Mouse (Mus musculus): ENCODE measurements around the gene Arhgef1. TPM values are rescaled to one million over a fixed set of nuclear protein-coding genes. Genes with fewer than 3 reads are reported as not detected.

Gene Arhgef1
- polyA plus RNA-seq, 1 experiment from 2014 or later, result 32.6 TPM

DNA sequence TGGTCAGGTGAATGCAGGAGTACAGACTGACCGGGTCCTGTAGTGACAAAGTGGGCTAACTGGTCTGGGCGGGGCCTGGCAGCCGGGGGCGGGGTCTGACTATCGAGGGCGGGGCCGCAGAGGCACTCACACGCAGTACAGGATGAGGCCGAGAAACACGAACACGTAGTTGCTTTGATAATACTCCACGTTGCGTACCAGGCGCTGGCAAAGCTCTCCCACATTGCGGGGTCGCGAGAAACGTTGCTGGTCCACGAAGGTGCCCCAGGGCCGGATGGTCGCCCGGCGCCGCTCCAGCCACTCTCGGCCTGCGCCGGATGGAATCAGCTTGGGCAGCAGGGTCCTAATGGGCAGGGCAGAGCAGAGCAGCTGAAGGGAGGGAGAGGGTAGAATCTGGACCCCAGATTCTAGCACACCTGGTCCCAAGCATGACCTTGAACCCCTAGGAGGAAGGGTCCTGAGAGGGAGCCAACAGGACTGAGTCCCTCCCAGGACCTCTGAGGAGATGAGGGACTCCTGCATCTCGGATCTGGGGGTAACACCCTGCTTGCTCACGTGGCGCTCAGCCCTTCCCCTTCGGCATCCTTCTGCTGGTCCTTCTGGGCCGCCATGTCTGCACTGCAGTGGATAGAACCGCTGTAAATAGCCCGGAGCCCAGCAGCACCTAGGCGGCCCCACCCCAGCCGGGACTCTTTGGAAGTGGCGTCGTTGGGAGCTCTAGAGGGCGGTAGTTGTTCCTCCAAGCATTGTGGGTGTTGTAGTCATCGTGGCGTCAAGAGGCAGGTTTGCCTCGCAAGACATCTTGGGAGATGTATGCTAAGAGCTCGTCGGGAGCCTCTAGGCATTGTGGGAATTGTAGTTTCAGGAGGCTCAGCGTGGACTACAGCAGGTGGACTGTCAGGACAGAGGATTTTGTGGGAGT lies 69.5 kb downstream of the Arhgef1 start, which contains the start of gene Rabac1:
Gene Rabac1, minus strand, starts transcription at position 783 of the 922 bp plus-strand sequence.
- H3K4me2 ChIP-seq (replicated peaks; ENCODE audit: low read depth), result peak within 1 kb of the TSS; percentile 83
- no peaks in the 10 kb centered on the region for H3K27me3 ChIP-seq (replicated peaks; ENCODE audit: control insufficient read depth, insufficient read depth, low read length)
- H3K4me3 ChIP-seq (ENCODE audit: low read depth, low read length), result peak within 1 kb of the TSS; percentile 72
- ATAC-seq, result peak; percentile 93
- under 1% methylated on average over 45 of the region's 45 CpGs for WGBS
- H3K9me3 ChIP-seq (ENCODE audit: control insufficient read depth), result no peaks in the 10 kb centered on the region
- TF ChIP-seq CTCF (IDR thresholded peaks at IDR 0.05; ENCODE audit: low read depth), result peak; percentile 76
- no peaks in the 10 kb centered on the region for H3K4me1 ChIP-seq (replicated peaks; ENCODE audit: control insufficient read depth, insufficient read depth, low read length)
- peak within 1 kb of the TSS; percentile 76 for H3K27ac ChIP-seq (ENCODE audit: low read depth, low read length)
- peaks cover 9% of the 10 kb centered on the region for H3K36me3 ChIP-seq (ENCODE audit: control insufficient read depth, insufficient read depth)
- H3K9ac ChIP-seq (ENCODE audit: low read depth, low read length), result peak within 1 kb of the TSS; percentile 67

DNA sequence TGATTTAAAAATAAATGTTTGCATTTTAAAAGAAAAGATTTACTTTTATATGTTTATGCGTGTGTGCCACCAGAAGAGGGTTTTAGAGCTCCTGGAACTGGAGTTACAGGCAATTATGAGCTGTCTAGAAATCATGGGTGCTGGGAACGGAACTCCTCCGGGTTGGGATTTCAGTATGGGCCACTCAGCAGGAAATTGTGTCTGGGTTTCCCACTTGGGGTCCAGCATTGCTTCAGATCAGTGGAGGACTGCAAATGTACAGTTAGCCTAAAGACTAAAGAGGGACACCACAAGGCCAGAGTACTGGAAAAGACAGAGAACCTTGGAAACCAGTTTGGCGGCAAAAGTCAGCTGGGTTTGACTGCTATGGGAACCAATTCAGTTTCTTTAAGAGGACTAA lies 70.5 kb downstream of the Arhgef1 start:
- Histone ChIP-seq H3K4me2 (replicated peaks; ENCODE audit: low read depth) (no peak overlapping the region), H3K9ac (ENCODE audit: low read depth, low read length) (no peak overlapping the region), H3K36me3 (ENCODE audit: control insufficient read depth, insufficient read depth) (peaks cover 9% of the 10 kb centered on the region), H3K27ac (ENCODE audit: low read depth, low read length) (no peak overlapping the region), H3K4me1 (replicated peaks; ENCODE audit: control insufficient read depth, insufficient read depth, low read length) (no peaks in the 10 kb centered on the region), H3K4me3 (ENCODE audit: low read depth, low read length) (no peak overlapping the region), H3K9me3 (ENCODE audit: control insufficient read depth) (no peaks in the 10 kb centered on the region), H3K27me3 (replicated peaks; ENCODE audit: control insufficient read depth, insufficient read depth, low read length) (no peaks in the 10 kb centered on the region)
- ATAC-seq, result no peak
- 84% methylated on average over 4 of the region's 4 CpGs for WGBS
- no peak for TF ChIP-seq CTCF (IDR thresholded peaks at IDR 0.05; ENCODE audit: low read depth)

DNA sequence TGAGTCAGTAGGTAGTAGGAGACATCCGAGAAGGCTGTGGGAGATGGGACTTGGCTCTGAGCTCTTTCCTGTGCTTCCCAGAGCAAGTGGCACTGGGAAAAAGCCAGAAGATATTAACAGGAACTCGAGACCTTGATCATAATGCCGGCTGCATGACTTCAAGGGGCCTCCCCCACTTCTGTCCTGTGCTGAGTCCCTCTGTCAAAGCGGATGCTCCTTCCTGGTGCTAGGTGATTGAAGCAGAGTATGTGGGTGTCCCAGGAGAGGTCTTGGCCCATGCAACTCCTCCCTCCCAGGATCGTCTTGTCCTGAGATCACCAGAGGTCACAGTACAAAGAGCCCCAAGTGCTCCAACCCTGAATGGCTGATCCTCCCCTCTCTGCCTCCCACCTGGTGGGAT lies 71.2 kb downstream of the Arhgef1 start:
- ATAC-seq, result no peak
- Histone ChIP-seq H3K36me3 (ENCODE audit: control insufficient read depth, insufficient read depth) (peaks cover 9% of the 10 kb centered on the region), H3K9me3 (ENCODE audit: control insufficient read depth) (no peaks in the 10 kb centered on the region), H3K9ac (ENCODE audit: low read depth, low read length) (no peak overlapping the region), H3K4me3 (ENCODE audit: low read depth, low read length) (no peak overlapping the region), H3K4me2 (replicated peaks; ENCODE audit: low read depth) (no peak overlapping the region), H3K27ac (ENCODE audit: low read depth, low read length) (no peak overlapping the region), H3K27me3 (replicated peaks; ENCODE audit: control insufficient read depth, insufficient read depth, low read length) (no peaks in the 10 kb centered on the region), H3K4me1 (replicated peaks; ENCODE audit: control insufficient read depth, insufficient read depth, low read length) (no peaks in the 10 kb centered on the region)
- 65% methylated on average over 5 of the region's 5 CpGs for WGBS
- TF ChIP-seq CTCF (IDR thresholded peaks at IDR 0.05; ENCODE audit: low read depth), result no peak

DNA sequence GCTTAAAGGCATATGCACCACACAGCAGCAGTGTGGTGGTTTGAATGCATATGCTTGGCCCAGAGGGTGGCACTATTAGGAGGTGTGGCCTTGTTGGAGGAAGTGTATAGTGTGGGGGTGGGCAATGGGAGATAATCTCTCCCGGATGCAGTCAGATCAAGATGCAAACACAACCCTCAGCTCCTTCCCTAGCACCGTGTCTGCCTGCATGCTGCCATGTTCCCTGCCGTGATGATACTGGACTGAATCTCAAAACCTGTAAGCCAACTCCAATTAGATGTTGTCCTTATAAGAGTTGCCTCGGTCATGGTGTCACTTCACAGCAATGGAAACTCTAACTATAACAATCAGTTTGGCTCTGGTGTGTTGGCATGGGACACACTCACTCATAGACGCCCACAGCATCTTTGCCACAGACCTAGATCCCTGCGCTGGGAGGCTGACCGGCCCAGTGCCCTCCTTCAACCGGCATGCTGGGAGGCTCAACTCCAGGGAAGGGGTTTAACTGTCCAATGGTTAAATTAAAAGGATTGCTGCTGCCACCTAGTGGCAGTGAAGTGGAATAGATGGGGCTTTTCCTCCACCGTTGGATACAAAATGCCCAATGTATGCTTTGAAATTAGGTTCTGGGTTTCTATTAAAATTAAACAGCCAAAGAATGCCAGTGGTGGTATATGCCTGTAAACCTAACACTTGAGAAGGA lies 72.3 kb downstream of the Arhgef1 start:
- Histone ChIP-seq H3K9me3 (ENCODE audit: control insufficient read depth) (no peaks in the 10 kb centered on the region), H3K27ac (ENCODE audit: low read depth, low read length) (no peak overlapping the region), H3K4me1 (replicated peaks; ENCODE audit: control insufficient read depth, insufficient read depth, low read length) (no peaks in the 10 kb centered on the region), H3K4me2 (replicated peaks; ENCODE audit: low read depth) (no peak overlapping the region), H3K9ac (ENCODE audit: low read depth, low read length) (no peak overlapping the region), H3K4me3 (ENCODE audit: low read depth, low read length) (no peak overlapping the region), H3K27me3 (replicated peaks; ENCODE audit: control insufficient read depth, insufficient read depth, low read length) (no peaks in the 10 kb centered on the region), H3K36me3 (ENCODE audit: control insufficient read depth, insufficient read depth) (peaks cover 5% of the 10 kb centered on the region; the same call in 1 of the 2 replicates)
- 33% methylated on average over 9 of the region's 9 CpGs for WGBS
- TF ChIP-seq CTCF (IDR thresholded peaks at IDR 0.05; ENCODE audit: low read depth), result peak; percentile 77
- ATAC-seq, result no peak

Small RNA genes lying within 50 kb of the gene (microRNA-seq; reads per million reads assigned to microRNA genes)
- not detected for gene Mir7046

Other genes starting within 250 kb of the Arhgef1 start
- not detected in 2 replicates for gene Tex101, start 226.2 kb upstream of the Arhgef1 start, polyA plus RNA-seq (2015; fragmentation: Nextera tagmentation; extraction: Ambion mirVana)
- not detected in 2 replicates for gene BC049730, start 193.7 kb upstream of the Arhgef1 start, polyA plus RNA-seq (2015; fragmentation: Nextera tagmentation; extraction: Ambion mirVana)
- gene Gm4763, start 176.0 kb upstream of the Arhgef1 start, polyA plus RNA-seq (2015; fragmentation: Nextera tagmentation; extraction: Ambion mirVana), result not detected in 2 replicates
- 0.69 and 1.1 TPM in 2 replicates for gene Cd177, start 142.6 kb upstream of the Arhgef1 start, polyA plus RNA-seq (2015; fragmentation: Nextera tagmentation; extraction: Ambion mirVana)
- gene Ceacam10, start 125.7 kb upstream of the Arhgef1 start, polyA plus RNA-seq (2015; fragmentation: Nextera tagmentation; extraction: Ambion mirVana), result 0.29 and 0.37 TPM in 2 replicates
- gene Gm9844, start 40.7 kb upstream of the Arhgef1 start, polyA plus RNA-seq (2015; fragmentation: Nextera tagmentation; extraction: Ambion mirVana), result 20.6 and 28.0 TPM in 2 replicates
- gene Lypd4, start 33.0 kb upstream of the Arhgef1 start, polyA plus RNA-seq (2015; fragmentation: Nextera tagmentation; extraction: Ambion mirVana), result not detected in 2 replicates
- not detected in 2 replicates for gene Dmrtc2, start 32.9 kb upstream of the Arhgef1 start, polyA plus RNA-seq (2015; fragmentation: Nextera tagmentation; extraction: Ambion mirVana)
- gene Rps19, start 18.5 kb upstream of the Arhgef1 start, polyA plus RNA-seq (2015; fragmentation: Nextera tagmentation; extraction: Ambion mirVana), result 1,134 and 1,200 TPM in 2 replicates
- 0.23 and 0.26 TPM in 2 replicates for gene Cd79a, start 5.5 kb upstream of the Arhgef1 start, polyA plus RNA-seq (2015; fragmentation: Nextera tagmentation; extraction: Ambion mirVana)
- gene Gm4881, start 41.6 kb downstream of the Arhgef1 start, polyA plus RNA-seq (2015; fragmentation: Nextera tagmentation; extraction: Ambion mirVana), result not detected in 2 replicates
- gene Rabac1, start 69.8 kb downstream of the Arhgef1 start, polyA plus RNA-seq (2015; fragmentation: Nextera tagmentation; extraction: Ambion mirVana), result 127 and 129 TPM in 2 replicates
- 3.4 and 3.6 TPM in 2 replicates for gene Atp1a3, start 103.0 kb downstream of the Arhgef1 start, polyA plus RNA-seq (2015; fragmentation: Nextera tagmentation; extraction: Ambion mirVana)
- 1.3 TPM in 2 replicates for gene Grik5, start 169.4 kb downstream of the Arhgef1 start, polyA plus RNA-seq (2015; fragmentation: Nextera tagmentation; extraction: Ambion mirVana)
- 11.6 and 12.1 TPM in 2 replicates for gene Zfp574, start 169.7 kb downstream of the Arhgef1 start, polyA plus RNA-seq (2015; fragmentation: Nextera tagmentation; extraction: Ambion mirVana)